Mouse (Mus musculus): ENCODE measurements around the gene Mmab. TPM values are rescaled to one million over a fixed set of nuclear protein-coding genes. Genes with fewer than 3 reads are reported as not detected.
A peak's percentile ranks its signal among the peaks of the same experiment; 100 is the strongest.

Gene Mmab
- polyA plus RNA-seq, 1 experiment from 2014 or later, result 22.1 TPM

DNA sequence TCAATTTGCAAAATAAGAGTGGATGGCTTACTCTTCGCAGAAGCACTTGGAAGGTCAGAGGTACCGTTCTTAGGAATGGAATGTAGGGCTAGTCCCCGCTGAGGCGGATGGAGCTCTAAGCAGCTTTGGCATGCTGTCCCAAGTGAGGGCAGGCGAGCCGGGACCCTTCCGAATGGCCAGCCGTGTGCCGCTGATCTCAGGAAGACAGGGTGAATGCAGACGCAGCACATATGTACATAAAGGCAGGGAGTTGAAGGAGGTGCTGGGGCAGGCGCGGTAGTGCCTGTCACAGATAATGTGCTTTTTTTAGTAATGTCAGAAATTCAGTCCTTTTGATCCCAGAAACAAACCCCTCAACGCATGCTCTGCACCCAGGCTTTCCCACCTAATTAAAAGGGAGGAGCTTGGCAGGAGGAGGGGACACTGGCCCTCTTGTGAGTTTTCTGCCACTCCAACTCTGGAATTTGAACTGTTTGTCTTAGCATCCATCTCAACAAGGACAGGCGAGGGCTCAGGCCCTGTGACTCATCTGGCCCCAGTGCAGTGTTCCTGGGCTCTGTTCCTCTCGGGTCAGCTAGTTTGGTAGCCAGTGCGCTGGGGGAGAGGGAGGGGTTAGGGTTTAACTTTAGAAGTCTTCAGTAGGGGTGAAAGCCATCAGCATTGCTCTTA, 30.7 kb downstream of the Mmab start:
- no peak overlapping the region for H3K9ac ChIP-seq (ENCODE audit: low read length)
- peak overlapping the region; percentile 38 to 50; a peak in 2 of 4 replicates for H3K27ac ChIP-seq (replicated peaks in 1 of 2; ENCODE audit: control insufficient read depth in 1 of 2, insufficient read depth in 1 of 2, low read depth in 2 of 2, low read length in 2 of 2)
- peaks cover 100% of the 10 kb centered on the region for H3K36me3 ChIP-seq (ENCODE audit: control insufficient read depth, insufficient read depth, low read length)
- peaks cover 10 to 14% of the 10 kb centered on the region in 2 experiments for H3K4me1 ChIP-seq (ENCODE audit: control insufficient read depth in 2 of 2, insufficient read depth in 2 of 2, low read length in 2 of 2)
- no peaks in the 10 kb centered on the region for H3K9me3 ChIP-seq (ENCODE audit: control insufficient read depth, low read length)
- no peak for ATAC-seq (ENCODE audit: insufficient number of reproducible peaks, insufficient read depth, low FRiP score, low read depth)
- no peak overlapping the region for H3K4me2 ChIP-seq (ENCODE audit: low read length)
- no peak overlapping the region for H3K4me3 ChIP-seq (ENCODE audit: control insufficient read depth in 1 of 2, insufficient read depth in 1 of 2, low read depth in 1 of 2, low read length in 2 of 2)
- 33% methylated on average over 16 of the region's 16 CpGs for WGBS
- H3K27me3 ChIP-seq (ENCODE audit: control insufficient read depth, insufficient read depth, low read length), result no peaks in the 10 kb centered on the region

- Histone ChIP-seq H3K27ac (replicated peaks in 1 of 2; ENCODE audit: control insufficient read depth in 1 of 2, insufficient read depth in 1 of 2, low read depth in 2 of 2, low read length in 2 of 2) (no peak overlapping the region), H3K9me3 (ENCODE audit: control insufficient read depth, low read length) (no peaks in the 10 kb centered on the region), H3K27me3 (ENCODE audit: control insufficient read depth, insufficient read depth, low read length) (no peaks in the 10 kb centered on the region), H3K36me3 (ENCODE audit: control insufficient read depth, insufficient read depth, low read length) (peaks cover 100% of the 10 kb centered on the region), H3K4me2 (ENCODE audit: low read length) (no peak overlapping the region), H3K4me3 (ENCODE audit: control insufficient read depth in 1 of 2, insufficient read depth in 1 of 2, low read depth in 1 of 2, low read length in 2 of 2) (no peak overlapping the region), H3K4me1 (ENCODE audit: control insufficient read depth in 2 of 2, insufficient read depth in 2 of 2, low read length in 2 of 2) (peaks cover 10 to 14% of the 10 kb centered on the region in 2 experiments), H3K9ac (ENCODE audit: low read length) (no peak overlapping the region)
- 61% methylated on average over 23 of the region's 23 CpGs for WGBS
- no peak for ATAC-seq (ENCODE audit: insufficient number of reproducible peaks, insufficient read depth, low FRiP score, low read depth)
Observed at GRCm38 (mm10) chr5:114412361-114412998, 31.4 kb downstream of the Mmab start.

- Histone ChIP-seq H3K27me3 (ENCODE audit: control insufficient read depth, insufficient read depth, low read length) (no peaks in the 10 kb centered on the region), H3K4me3 (ENCODE audit: control insufficient read depth in 1 of 2, insufficient read depth in 1 of 2, low read depth in 1 of 2, low read length in 2 of 2) (no peak overlapping the region), H3K9ac (ENCODE audit: low read length) (no peak overlapping the region), H3K4me1 (ENCODE audit: control insufficient read depth in 2 of 2, insufficient read depth in 2 of 2, low read length in 2 of 2) (peaks cover 10 to 11% of the 10 kb centered on the region in 2 experiments), H3K36me3 (ENCODE audit: control insufficient read depth, insufficient read depth, low read length) (peaks cover 100% of the 10 kb centered on the region), H3K4me2 (ENCODE audit: low read length) (no peak overlapping the region), H3K27ac (replicated peaks in 1 of 2; ENCODE audit: control insufficient read depth in 1 of 2, insufficient read depth in 1 of 2, low read depth in 2 of 2, low read length in 2 of 2) (no peak overlapping the region), H3K9me3 (ENCODE audit: control insufficient read depth, low read length) (no peaks in the 10 kb centered on the region)
- 90% methylated on average over 13 of the region's 13 CpGs for WGBS
- ATAC-seq (ENCODE audit: insufficient number of reproducible peaks, insufficient read depth, low FRiP score, low read depth), result no peak
Observed at GRCm38 (mm10) chr5:114410429-114410828, 33.4 kb downstream of the Mmab start.

GRCm38 (mm10) chr5:114408846-114409245, 35.0 kb downstream of the Mmab start:
- Histone ChIP-seq H3K4me1 (ENCODE audit: control insufficient read depth in 2 of 2, insufficient read depth in 2 of 2, low read length in 2 of 2) (peaks cover 10 to 11% of the 10 kb centered on the region in 2 experiments), H3K9ac (ENCODE audit: low read length) (no peak overlapping the region), H3K36me3 (ENCODE audit: control insufficient read depth, insufficient read depth, low read length) (peaks cover 100% of the 10 kb centered on the region), H3K4me3 (ENCODE audit: control insufficient read depth in 1 of 2, insufficient read depth in 1 of 2, low read depth in 1 of 2, low read length in 2 of 2) (no peak overlapping the region), H3K27me3 (ENCODE audit: control insufficient read depth, insufficient read depth, low read length) (no peaks in the 10 kb centered on the region), H3K27ac (replicated peaks in 1 of 2; ENCODE audit: control insufficient read depth in 1 of 2, insufficient read depth in 1 of 2, low read depth in 2 of 2, low read length in 2 of 2) (no peak overlapping the region), H3K4me2 (ENCODE audit: low read length) (no peak overlapping the region), H3K9me3 (ENCODE audit: control insufficient read depth, low read length) (no peaks in the 10 kb centered on the region)
- WGBS, result 89% methylated on average over 11 of the region's 11 CpGs
- ATAC-seq (ENCODE audit: insufficient number of reproducible peaks, insufficient read depth, low FRiP score, low read depth), result no peak

DNA sequence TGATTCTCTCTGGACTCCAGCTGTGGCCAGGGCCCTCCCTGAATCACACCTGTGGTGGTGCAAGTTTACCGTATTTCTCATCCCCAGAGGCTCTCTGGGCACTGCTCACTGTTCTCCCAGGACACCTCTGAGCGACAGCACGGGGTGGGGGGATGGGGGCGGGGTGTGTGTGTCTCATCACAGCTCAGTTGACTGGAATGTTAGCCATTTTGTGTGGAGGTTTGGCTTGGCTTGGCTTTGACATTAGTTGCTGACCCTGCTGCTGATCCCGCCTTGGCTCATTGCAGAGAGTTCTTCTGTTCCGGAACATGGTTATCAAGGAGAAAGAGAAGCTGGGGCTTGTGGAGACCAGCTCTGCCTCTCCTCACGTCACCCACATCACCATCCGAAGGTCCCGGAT, 36.0 kb downstream of the Mmab start:
- no peaks in the 10 kb centered on the region for H3K9me3 ChIP-seq (ENCODE audit: control insufficient read depth, low read length)
- H3K36me3 ChIP-seq (ENCODE audit: control insufficient read depth, insufficient read depth, low read length), result peaks cover 100% of the 10 kb centered on the region
- ATAC-seq (ENCODE audit: insufficient number of reproducible peaks, insufficient read depth, low FRiP score, low read depth), result no peak
- H3K4me2 ChIP-seq (ENCODE audit: low read length), result no peak overlapping the region
- no peak overlapping the region for H3K4me3 ChIP-seq (ENCODE audit: control insufficient read depth in 1 of 2, insufficient read depth in 1 of 2, low read depth in 1 of 2, low read length in 2 of 2)
- no peak overlapping the region for H3K27ac ChIP-seq (replicated peaks in 1 of 2; ENCODE audit: control insufficient read depth in 1 of 2, insufficient read depth in 1 of 2, low read depth in 2 of 2, low read length in 2 of 2)
- no peaks in the 10 kb centered on the region for H3K27me3 ChIP-seq (ENCODE audit: control insufficient read depth, insufficient read depth, low read length)
- H3K4me1 ChIP-seq (ENCODE audit: control insufficient read depth in 2 of 2, insufficient read depth in 2 of 2, low read length in 2 of 2), result peaks cover 4% of the 10 kb centered on the region in 2 experiments; a peak in 2 of 4 replicates
- no peak overlapping the region for H3K9ac ChIP-seq (ENCODE audit: low read length)
- 88% methylated on average over 9 of the region's 9 CpGs for WGBS

GRCm38 (mm10) chr5:114407269-114407668, 36.6 kb downstream of the Mmab start:
- Histone ChIP-seq H3K4me2 (ENCODE audit: low read length) (no peak overlapping the region), H3K27me3 (ENCODE audit: control insufficient read depth, insufficient read depth, low read length) (no peaks in the 10 kb centered on the region), H3K27ac (replicated peaks in 1 of 2; ENCODE audit: control insufficient read depth in 1 of 2, insufficient read depth in 1 of 2, low read depth in 2 of 2, low read length in 2 of 2) (no peak overlapping the region), H3K36me3 (ENCODE audit: control insufficient read depth, insufficient read depth, low read length) (peaks cover 100% of the 10 kb centered on the region), H3K4me3 (ENCODE audit: control insufficient read depth in 1 of 2, insufficient read depth in 1 of 2, low read depth in 1 of 2, low read length in 2 of 2) (no peak overlapping the region), H3K4me1 (ENCODE audit: control insufficient read depth in 2 of 2, insufficient read depth in 2 of 2, low read length in 2 of 2) (peaks cover 0 to 3% of the 10 kb centered on the region in 2 experiments; a peak in 2 of 4 replicates), H3K9ac (ENCODE audit: low read length) (no peak overlapping the region), H3K9me3 (ENCODE audit: control insufficient read depth, low read length) (no peaks in the 10 kb centered on the region)
- WGBS, result 84% methylated on average over 10 of the region's 10 CpGs
- no peak for ATAC-seq (ENCODE audit: insufficient number of reproducible peaks, insufficient read depth, low FRiP score, low read depth)

- Histone ChIP-seq H3K36me3 (ENCODE audit: control insufficient read depth, insufficient read depth, low read length) (peaks cover 100% of the 10 kb centered on the region), H3K27ac (replicated peaks in 1 of 2; ENCODE audit: control insufficient read depth in 1 of 2, insufficient read depth in 1 of 2, low read depth in 2 of 2, low read length in 2 of 2) (no peak overlapping the region), H3K27me3 (ENCODE audit: control insufficient read depth, insufficient read depth, low read length) (no peaks in the 10 kb centered on the region), H3K4me1 (ENCODE audit: control insufficient read depth in 2 of 2, insufficient read depth in 2 of 2, low read length in 2 of 2) (no peaks in the 10 kb centered on the region), H3K9ac (ENCODE audit: low read length) (no peak overlapping the region), H3K4me3 (ENCODE audit: control insufficient read depth in 1 of 2, insufficient read depth in 1 of 2, low read depth in 1 of 2, low read length in 2 of 2) (no peak overlapping the region), H3K4me2 (ENCODE audit: low read length) (no peak overlapping the region), H3K9me3 (ENCODE audit: control insufficient read depth, low read length) (no peaks in the 10 kb centered on the region)
- ATAC-seq (ENCODE audit: insufficient number of reproducible peaks, insufficient read depth, low FRiP score, low read depth), result no peak
- 88% methylated on average over 14 of the region's 14 CpGs for WGBS
Observed at GRCm38 (mm10) chr5:114406592-114406991, 37.3 kb downstream of the Mmab start.
